Mouse (Mus musculus): ENCODE data around the gene Rbbp4. TPM values are rescaled to one million over a fixed set of nuclear protein-coding genes. Genes with fewer than 3 reads are reported as not detected.

Rbbp4 gene
- polyA plus RNA-seq, 1 experiment from 2014 or later, result 349 TPM

DNA sequence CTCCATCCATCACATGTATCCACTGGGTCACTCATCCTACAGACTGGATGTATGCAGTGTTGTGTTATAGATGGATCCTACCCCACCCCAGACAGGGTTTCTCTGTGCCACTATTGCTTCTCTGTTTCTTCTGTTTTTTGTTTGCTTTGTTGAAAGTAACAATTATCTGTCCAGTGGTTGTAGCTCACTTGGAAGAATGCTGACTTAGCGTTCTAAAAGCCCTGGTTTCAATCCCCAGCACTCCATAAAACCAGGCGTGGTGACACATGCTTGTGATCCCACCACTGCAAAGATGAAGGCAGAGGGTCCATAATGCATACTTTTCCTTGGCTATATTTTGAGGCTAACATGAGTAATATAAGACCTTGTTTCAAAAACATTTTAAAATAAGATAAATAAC is 7.5 kb upstream of the Rbbp4 start:
- Histone ChIP-seq H3K9ac (replicated peaks; ENCODE audit: low read length) (no peak overlapping the region), H3K4me1 (ENCODE audit: control insufficient read depth, insufficient read depth, low read length) (no peaks in the 10 kb centered on the region), H3K4me3 (replicated peaks; ENCODE audit: low read depth, low read length) (no peak overlapping the region), H3K4me2 (ENCODE audit: low read length) (no peak overlapping the region), H3K27me3 (ENCODE audit: control insufficient read depth, insufficient read depth, low read length) (no peaks in the 10 kb centered on the region), H3K9me3 (ENCODE audit: control insufficient read depth, low read length) (no peaks in the 10 kb centered on the region), H3K36me3 (ENCODE audit: control insufficient read depth, insufficient read depth, low read length) (peaks cover 33% of the 10 kb centered on the region), H3K27ac (replicated peaks; ENCODE audit: low read depth, low read length) (no peak overlapping the region)
- no peak for ATAC-seq (ENCODE audit: low FRiP score, low TSS enrichment)
- WGBS, result 88% methylated on average over 2 of the region's 2 CpGs
- DNase-seq, result no peak

DNA sequence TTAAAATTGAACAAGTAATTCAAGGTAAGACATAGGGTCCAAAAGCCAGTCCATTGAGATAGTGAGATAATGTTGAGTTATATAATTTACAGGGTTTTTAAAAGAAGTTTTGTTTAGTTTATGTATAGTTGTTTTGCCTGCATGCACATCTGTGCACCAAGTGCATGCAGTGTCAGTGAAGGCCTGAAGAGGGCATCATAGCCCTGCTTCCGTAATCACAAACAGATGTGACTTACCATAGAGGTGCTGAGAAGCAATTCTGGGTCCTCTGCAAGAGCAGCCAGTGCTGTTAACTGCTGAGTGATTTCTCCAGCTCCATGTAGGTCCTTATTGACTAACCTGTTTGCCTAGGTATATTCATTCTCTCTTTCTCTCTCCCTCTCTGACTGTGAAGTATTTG is 6.7 kb upstream of the Rbbp4 start:
- Histone ChIP-seq H3K36me3 (ENCODE audit: control insufficient read depth, insufficient read depth, low read length) (peaks cover 33% of the 10 kb centered on the region), H3K4me3 (replicated peaks; ENCODE audit: low read depth, low read length) (no peak overlapping the region), H3K4me2 (ENCODE audit: low read length) (no peak overlapping the region), H3K27ac (replicated peaks; ENCODE audit: low read depth, low read length) (no peak overlapping the region), H3K4me1 (ENCODE audit: control insufficient read depth, insufficient read depth, low read length) (0 out of 2 replicates have a peak, but pooled peaks cover 3% of the 10 kb centered on the region), H3K9me3 (ENCODE audit: control insufficient read depth, low read length) (no peaks in the 10 kb centered on the region), H3K9ac (replicated peaks; ENCODE audit: low read length) (no peak overlapping the region), H3K27me3 (ENCODE audit: control insufficient read depth, insufficient read depth, low read length) (no peaks in the 10 kb centered on the region)
- ATAC-seq (ENCODE audit: low FRiP score, low TSS enrichment), result no peak
- WGBS, result 83% methylated on average over 1 of the region's 1 CpGs
- no peak for DNase-seq

- H3K4me2 ChIP-seq (ENCODE audit: low read length), result no peak overlapping the region
- no peaks in the 10 kb centered on the region for H3K9me3 ChIP-seq (ENCODE audit: control insufficient read depth, low read length)
- peaks cover 21% of the 10 kb centered on the region for H3K36me3 ChIP-seq (ENCODE audit: control insufficient read depth, insufficient read depth, low read length)
- no peak overlapping the region for H3K9ac ChIP-seq (replicated peaks; ENCODE audit: low read length)
- H3K27me3 ChIP-seq (ENCODE audit: control insufficient read depth, insufficient read depth, low read length), result no peaks in the 10 kb centered on the region
- H3K4me1 ChIP-seq (ENCODE audit: control insufficient read depth, insufficient read depth, low read length), result 0 out of 2 replicates have a peak, but pooled peaks cover 6% of the 10 kb centered on the region
- DNase-seq (no peak), ATAC-seq (ENCODE audit: low FRiP score, low TSS enrichment) (no peak)
- 97% methylated on average over 3 of the region's 3 CpGs for WGBS
- no peak overlapping the region for H3K4me3 ChIP-seq (replicated peaks; ENCODE audit: low read depth, low read length)
- no peak overlapping the region for H3K27ac ChIP-seq (replicated peaks; ENCODE audit: low read depth, low read length)
Observed at GRCm38 (mm10) chr4:129339743-129340142, 4.6 kb upstream of the Rbbp4 start.

DNA sequence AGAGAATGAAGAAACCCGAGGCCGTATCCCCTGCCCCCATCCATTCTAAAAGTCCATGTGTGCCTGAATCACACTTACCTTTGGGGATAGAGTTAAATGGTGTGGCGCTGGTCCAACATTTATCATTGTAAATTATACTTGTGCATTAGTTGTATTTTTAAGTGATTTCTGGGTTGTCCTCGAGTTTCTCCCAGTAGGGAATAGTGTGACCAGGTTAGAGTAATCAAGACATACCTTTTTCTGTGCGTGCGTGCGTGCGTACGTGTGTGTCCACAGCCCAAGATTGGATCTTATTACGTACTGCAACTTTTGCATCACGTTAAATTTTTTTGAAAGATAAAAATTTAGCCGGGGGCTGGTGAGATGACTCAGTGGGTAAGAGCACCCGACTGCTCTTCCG is 1.1 kb upstream of the Rbbp4 start:
- 54% methylated on average over 14 of the region's 14 CpGs for WGBS
- DNase-seq, result no peak
- H3K27me3 ChIP-seq (ENCODE audit: control insufficient read depth, insufficient read depth, low read length), result no peaks in the 10 kb centered on the region
- ATAC-seq (ENCODE audit: low FRiP score, low TSS enrichment), result no peak
- H3K36me3 ChIP-seq (ENCODE audit: control insufficient read depth, insufficient read depth, low read length), result peaks cover 22% of the 10 kb centered on the region
- H3K27ac ChIP-seq (replicated peaks; ENCODE audit: low read depth, low read length), result peak overlapping the region; percentile 98
- H3K4me1 ChIP-seq (ENCODE audit: control insufficient read depth, insufficient read depth, low read length), result peaks cover 31% of the 10 kb centered on the region
- H3K9me3 ChIP-seq (ENCODE audit: control insufficient read depth, low read length), result no peaks in the 10 kb centered on the region
- peak overlapping the region; percentile 65 for H3K4me2 ChIP-seq (ENCODE audit: low read length)
- peak overlapping the region; percentile 94 for H3K4me3 ChIP-seq (replicated peaks; ENCODE audit: low read depth, low read length)
- H3K9ac ChIP-seq (replicated peaks; ENCODE audit: low read length), result peak overlapping the region; percentile 17; the same call in 1 of the 2 replicates

- DNase-seq (no peak), ATAC-seq (ENCODE audit: low FRiP score, low TSS enrichment) (no peak; the same call in 1 of the 2 replicates)
- H3K9ac ChIP-seq (replicated peaks; ENCODE audit: low read length), result peak overlapping the region; percentile 93
- H3K4me3 ChIP-seq (replicated peaks; ENCODE audit: low read depth, low read length), result peak overlapping the region; percentile 94
- H3K27me3 ChIP-seq (ENCODE audit: control insufficient read depth, insufficient read depth, low read length), result no peaks in the 10 kb centered on the region
- peaks cover 31% of the 10 kb centered on the region for H3K4me1 ChIP-seq (ENCODE audit: control insufficient read depth, insufficient read depth, low read length)
- peak overlapping the region; percentile 71 for H3K4me2 ChIP-seq (ENCODE audit: low read length)
- H3K36me3 ChIP-seq (ENCODE audit: control insufficient read depth, insufficient read depth, low read length), result peaks cover 22% of the 10 kb centered on the region
- H3K27ac ChIP-seq (replicated peaks; ENCODE audit: low read depth, low read length), result peak overlapping the region; percentile 98
- WGBS, result under 1% methylated on average over 62 of the region's 62 CpGs
- no peaks in the 10 kb centered on the region for H3K9me3 ChIP-seq (ENCODE audit: control insufficient read depth, low read length)
Observed at GRCm38 (mm10) chr4:129334677-129335215, 424 bp downstream of the Rbbp4 start.

DNA sequence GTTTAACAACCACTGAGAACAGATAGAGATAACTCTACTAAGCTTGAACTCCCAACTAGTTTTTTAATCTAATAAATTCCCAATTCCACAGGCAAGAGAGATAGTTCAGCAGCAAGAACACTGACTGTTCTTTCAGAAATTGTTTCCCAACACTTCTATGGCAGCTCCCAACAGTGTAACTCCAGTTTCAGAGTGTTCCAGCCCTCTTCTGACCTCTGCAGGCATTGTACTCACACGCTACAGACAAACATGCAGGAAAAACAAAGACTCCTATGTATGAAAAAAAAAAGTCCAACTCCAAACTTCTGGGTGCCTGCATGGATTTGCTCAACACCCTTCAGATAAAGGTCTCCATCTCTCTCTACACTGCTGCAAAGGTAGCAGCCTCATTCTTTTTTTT is 2.3 kb downstream of the Rbbp4 start:
- Histone ChIP-seq H3K9ac (replicated peaks; ENCODE audit: low read length) (peak overlapping the region; percentile 20; the same call in 1 of the 2 replicates), H3K27me3 (ENCODE audit: control insufficient read depth, insufficient read depth, low read length) (no peaks in the 10 kb centered on the region), H3K4me1 (ENCODE audit: control insufficient read depth, insufficient read depth, low read length) (peaks cover 31% of the 10 kb centered on the region), H3K9me3 (ENCODE audit: control insufficient read depth, low read length) (no peaks in the 10 kb centered on the region), H3K4me2 (ENCODE audit: low read length) (peak overlapping the region; percentile 71), H3K27ac (replicated peaks; ENCODE audit: low read depth, low read length) (no peak overlapping the region), H3K4me3 (replicated peaks; ENCODE audit: low read depth, low read length) (peak overlapping the region; percentile 94; the same call in 1 of the 2 replicates), H3K36me3 (ENCODE audit: control insufficient read depth, insufficient read depth, low read length) (peaks cover 35% of the 10 kb centered on the region)
- ATAC-seq (ENCODE audit: low FRiP score, low TSS enrichment) (no peak), DNase-seq (no peak)
- 39% methylated on average over 1 of the region's 1 CpGs for WGBS

DNA sequence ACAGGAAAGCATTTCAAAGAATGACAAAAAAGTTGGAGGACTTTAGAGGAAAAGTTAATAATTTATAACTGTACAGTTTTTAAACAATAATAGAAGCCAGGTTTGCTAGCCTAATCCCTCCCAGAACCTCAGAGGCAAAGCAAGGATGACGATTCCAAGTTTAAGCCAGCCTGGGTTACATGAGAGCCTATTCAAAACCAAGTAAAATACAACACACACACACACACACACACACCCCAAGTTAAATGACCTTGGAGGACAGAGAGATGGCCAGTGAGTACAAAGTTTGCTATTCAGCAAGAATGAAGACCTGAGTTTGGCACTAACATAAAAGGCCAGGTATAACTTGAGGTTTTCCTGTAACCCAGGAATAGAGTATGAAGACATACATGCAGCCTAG is 9.0 kb downstream of the Rbbp4 start:
- DNase-seq (no peak), ATAC-seq (ENCODE audit: low FRiP score, low TSS enrichment) (no peak)
- Histone ChIP-seq H3K4me2 (ENCODE audit: low read length) (no peak overlapping the region), H3K4me3 (replicated peaks; ENCODE audit: low read depth, low read length) (no peak overlapping the region), H3K9ac (replicated peaks; ENCODE audit: low read length) (no peak overlapping the region), H3K4me1 (ENCODE audit: control insufficient read depth, insufficient read depth, low read length) (no peaks in the 10 kb centered on the region), H3K36me3 (ENCODE audit: control insufficient read depth, insufficient read depth, low read length) (peaks cover 56% of the 10 kb centered on the region), H3K9me3 (ENCODE audit: control insufficient read depth, low read length) (no peaks in the 10 kb centered on the region), H3K27ac (replicated peaks; ENCODE audit: low read depth, low read length) (no peak overlapping the region), H3K27me3 (ENCODE audit: control insufficient read depth, insufficient read depth, low read length) (no peaks in the 10 kb centered on the region)
- WGBS, result 63% methylated on average over 1 of the region's 1 CpGs

- WGBS, result 93% methylated on average over 1 of the region's 1 CpGs
- Histone ChIP-seq H3K27me3 (ENCODE audit: control insufficient read depth, insufficient read depth, low read length) (no peaks in the 10 kb centered on the region), H3K27ac (replicated peaks; ENCODE audit: low read depth, low read length) (no peak overlapping the region), H3K9ac (replicated peaks; ENCODE audit: low read length) (no peak overlapping the region), H3K4me3 (replicated peaks; ENCODE audit: low read depth, low read length) (no peak overlapping the region), H3K4me1 (ENCODE audit: control insufficient read depth, insufficient read depth, low read length) (no peaks in the 10 kb centered on the region), H3K36me3 (ENCODE audit: control insufficient read depth, insufficient read depth, low read length) (peaks cover 70% of the 10 kb centered on the region), H3K4me2 (ENCODE audit: low read length) (no peak overlapping the region), H3K9me3 (ENCODE audit: control insufficient read depth, low read length) (no peaks in the 10 kb centered on the region)
- ATAC-seq (ENCODE audit: low FRiP score, low TSS enrichment), result no peak
- DNase-seq, result no peak
Observed at GRCm38 (mm10) chr4:129324756-129325155, 10.4 kb downstream of the Rbbp4 start.

DNA sequence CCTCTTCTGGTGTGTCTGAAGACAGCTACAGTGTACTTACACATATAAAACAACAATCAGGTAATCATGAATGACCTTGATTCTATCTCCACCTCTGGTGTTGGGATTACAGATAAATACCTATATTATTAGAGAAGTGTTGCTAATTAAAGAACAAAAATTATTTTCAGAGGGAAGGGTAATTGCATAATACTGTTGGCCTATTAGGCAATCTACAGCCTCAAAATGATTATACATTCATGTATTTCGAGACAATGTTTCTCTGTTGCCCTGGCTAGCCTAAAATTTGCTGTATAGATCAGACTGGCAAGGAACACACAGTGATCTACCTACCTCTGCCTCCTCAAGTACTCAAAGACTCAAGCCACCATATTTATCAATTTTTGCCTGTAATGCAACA is 11.7 kb downstream of the Rbbp4 start:
- Histone ChIP-seq H3K4me3 (replicated peaks; ENCODE audit: low read depth, low read length) (no peak overlapping the region), H3K27me3 (ENCODE audit: control insufficient read depth, insufficient read depth, low read length) (no peaks in the 10 kb centered on the region), H3K4me2 (ENCODE audit: low read length) (no peak overlapping the region), H3K4me1 (ENCODE audit: control insufficient read depth, insufficient read depth, low read length) (no peaks in the 10 kb centered on the region), H3K27ac (replicated peaks; ENCODE audit: low read depth, low read length) (no peak overlapping the region), H3K9ac (replicated peaks; ENCODE audit: low read length) (no peak overlapping the region), H3K36me3 (ENCODE audit: control insufficient read depth, insufficient read depth, low read length) (peaks cover 74% of the 10 kb centered on the region), H3K9me3 (ENCODE audit: control insufficient read depth, low read length) (no peaks in the 10 kb centered on the region)
- WGBS, result 100% methylated on average over 1 of the region's 1 CpGs
- no peak for ATAC-seq (ENCODE audit: low FRiP score, low TSS enrichment)
- DNase-seq, result no peak
